Mouse (Mus musculus): ENCODE measurements around the gene Ppp2r2c.

The Ppp2r2c gene

DNA sequence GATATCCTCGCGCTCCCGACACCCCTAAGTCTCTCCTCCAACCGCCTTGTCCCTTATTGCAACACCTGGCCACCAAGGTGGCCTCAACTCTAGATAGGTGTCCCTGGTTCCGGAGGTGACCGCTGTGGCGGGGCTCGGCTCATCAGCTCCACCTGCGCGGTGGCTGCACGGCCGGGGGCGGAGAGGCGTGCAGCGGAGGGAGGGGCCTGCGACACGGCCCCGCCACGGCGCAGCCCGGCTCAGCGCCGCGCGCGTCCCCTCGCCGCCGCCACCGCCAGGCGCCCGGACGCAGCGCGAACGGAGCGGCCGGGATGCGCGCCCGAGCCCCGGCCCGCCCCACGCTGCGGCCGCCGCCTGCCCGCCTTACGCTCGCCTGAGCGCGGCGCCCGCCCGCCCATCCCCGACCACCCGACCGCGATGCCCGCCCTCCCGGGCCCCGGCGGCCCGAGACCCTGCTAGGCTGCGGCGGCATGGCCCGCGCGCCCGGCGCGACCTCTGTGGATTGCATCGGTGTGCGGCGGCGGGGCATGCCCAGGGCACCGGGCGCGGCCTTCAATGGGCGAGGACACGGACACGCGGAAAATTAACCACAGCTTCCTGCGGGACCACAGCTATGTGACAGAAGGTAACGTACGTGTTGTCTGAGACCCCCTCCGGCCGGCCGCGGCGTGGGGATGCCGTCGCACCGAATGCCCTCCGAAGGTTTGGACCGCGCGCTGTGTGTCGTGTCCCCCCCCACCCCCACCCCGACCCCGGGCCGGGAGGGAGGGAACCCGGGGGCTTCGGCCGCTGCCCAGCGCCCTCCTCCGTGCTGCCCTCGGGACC, at the start of gene Ppp2r2c:
Gene Ppp2r2c, plus strand, starts transcription at position 248 of the 825 bp plus-strand sequence.
- no peak for DNase-seq (ENCODE audit: low spot score)

DNA sequence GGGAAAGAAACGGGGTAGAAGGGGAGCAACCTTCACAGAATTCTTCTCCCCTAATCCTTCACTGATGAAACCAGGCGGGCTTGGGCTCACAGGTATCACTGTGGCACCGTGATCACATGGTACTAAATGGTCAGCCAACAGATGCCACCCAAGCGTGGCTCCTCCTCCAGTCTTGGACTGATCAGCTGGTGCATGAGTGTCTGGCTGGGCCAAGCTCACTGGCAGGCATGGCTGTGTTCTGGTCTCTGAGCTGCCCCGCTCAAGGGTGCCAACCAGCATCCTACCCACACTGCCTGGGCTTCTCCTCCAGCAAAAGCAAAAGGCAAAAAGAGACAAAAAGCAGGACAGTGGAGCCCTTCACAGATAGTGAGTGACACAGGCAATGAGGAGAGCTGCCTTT, 48.6 kb upstream of the Ppp2r2c start:
- no peak for DNase-seq (ENCODE audit: low spot score)

DNA sequence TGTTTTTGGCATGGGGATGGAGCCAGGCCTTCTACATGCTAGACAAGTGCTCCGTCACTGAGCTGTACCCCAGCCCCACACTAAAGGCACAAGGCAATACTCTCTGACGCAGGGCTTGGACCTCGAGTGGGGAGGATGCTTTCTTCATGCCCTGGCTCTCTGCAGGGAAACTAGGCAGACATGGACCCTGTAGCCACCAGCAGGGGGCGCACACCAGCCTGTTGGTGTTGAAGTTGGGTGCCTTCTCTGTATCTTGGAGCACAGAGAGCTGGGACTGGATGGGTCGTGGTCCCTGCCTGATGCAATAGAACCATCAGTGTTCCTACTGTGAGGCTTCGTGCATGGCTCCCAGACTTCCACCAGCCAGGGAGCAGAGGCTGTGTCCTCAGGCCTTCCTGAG, 48.2 kb upstream of the Ppp2r2c start:
- DNase-seq (ENCODE audit: low spot score) = peak; percentile 71

DNA sequence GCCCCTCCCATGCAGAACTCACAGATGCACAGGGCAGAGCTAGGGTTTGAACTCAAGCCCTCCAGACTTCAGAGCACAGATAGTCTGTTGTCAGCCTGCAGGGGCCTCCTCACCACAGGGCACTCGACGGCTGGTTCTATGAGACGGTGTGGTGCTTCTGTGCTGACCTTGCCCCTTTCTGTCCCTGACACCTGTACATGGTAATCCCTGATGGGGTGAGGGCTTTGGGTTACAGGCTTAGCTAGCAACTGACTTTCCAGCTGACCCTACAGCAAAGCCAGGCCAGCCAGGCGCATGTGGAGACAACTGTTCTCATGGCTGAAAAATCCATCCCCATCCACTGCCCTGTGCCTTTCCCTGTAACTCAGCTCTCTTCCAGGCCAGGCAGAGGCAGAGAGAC, 45.4 kb upstream of the Ppp2r2c start:
- no peak for DNase-seq (ENCODE audit: low spot score)

DNA sequence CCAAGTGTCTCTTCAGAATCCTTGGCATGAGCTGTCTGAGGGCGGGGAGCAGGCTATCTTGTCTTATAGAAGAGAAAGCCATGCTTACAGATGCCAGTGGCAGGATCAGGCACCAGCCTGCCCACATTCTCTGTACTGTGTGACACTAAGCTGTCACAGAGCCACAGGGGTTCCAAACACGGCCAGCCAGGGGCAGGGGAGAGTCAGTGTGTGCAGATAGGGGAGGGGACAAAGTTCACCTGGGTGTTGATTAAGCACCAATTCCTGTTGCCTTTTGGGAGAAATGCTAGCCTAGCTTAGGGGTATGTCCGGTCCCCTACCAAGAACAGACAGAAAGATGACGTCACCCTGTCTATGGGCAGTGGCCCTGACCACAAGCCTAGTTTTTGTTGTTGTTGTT, 39.2 kb upstream of the Ppp2r2c start:
- no peak for DNase-seq (ENCODE audit: low spot score)

DNA sequence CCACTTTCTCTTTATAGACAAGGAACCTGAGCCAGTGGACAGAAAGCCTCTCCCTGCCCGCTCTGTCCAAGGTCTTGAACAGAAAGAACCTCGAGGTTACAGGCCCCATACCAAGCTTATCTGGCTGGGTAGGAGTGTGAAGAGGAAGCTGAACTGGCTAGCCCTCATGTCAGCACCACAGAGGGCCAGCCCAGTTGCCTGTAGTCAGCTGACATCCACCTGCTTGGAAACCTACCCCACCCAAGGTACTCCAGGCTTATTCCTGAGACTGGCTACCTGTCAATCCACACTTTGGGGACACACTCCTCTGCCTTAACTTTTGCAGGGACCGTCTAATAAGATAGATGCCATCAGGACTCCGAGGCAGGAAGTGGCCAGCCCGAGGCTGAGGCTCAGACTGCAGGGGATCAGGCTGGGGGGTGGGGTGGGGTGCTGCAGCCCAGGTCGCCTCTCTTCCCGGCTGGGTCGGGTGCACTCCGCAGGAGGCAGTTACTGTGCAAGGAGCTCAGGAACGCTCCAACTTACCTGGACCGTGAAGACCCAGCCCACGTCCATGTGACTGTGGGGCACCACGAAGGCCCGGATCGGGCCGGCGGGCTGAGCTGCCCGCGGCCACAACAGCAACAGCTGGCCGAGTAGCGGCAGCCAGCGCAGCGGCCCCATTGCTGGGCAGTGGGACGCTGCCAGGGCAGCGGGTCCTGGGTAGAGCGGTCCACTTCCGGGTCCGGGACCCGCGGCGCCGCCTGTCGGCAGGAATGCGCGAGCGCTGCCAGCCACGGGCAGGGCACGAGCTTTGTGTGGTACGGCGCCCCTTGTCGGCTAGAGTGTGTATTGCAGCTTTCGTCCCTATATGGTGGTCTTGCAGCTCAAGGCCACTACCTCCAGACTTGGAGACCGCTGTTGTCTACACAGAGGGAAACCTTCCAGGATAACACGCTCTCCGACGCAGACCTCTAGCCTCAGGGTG, 38.1 kb upstream of the Ppp2r2c start, which contains the start of gene Man2b2:
Gene Man2b2, minus strand, starts transcription at position 741 of the 967 bp plus-strand sequence.
- DNase-seq (ENCODE audit: low spot score) = peak; percentile 94

DNA sequence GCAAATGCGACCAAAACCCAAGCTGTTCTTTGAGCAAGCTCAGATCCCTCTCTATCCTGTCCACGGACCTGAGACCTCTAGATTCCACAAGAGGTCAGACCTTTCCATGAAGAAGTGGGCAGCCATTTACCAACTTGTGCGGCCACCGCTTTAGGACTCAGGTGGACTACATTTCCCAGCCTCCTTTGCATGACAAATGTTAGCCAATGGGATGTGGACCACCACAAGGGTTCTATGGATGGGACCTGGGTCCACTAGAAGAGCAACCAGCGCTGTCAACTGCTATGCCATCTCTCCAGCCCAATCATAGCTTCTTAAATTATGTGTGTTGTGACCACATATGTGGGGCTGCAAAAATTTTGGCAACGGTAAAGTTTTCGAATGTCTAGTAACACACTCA, 37.0 kb upstream of the Ppp2r2c start:
- peak; percentile 31 for DNase-seq (ENCODE audit: low spot score)

DNA sequence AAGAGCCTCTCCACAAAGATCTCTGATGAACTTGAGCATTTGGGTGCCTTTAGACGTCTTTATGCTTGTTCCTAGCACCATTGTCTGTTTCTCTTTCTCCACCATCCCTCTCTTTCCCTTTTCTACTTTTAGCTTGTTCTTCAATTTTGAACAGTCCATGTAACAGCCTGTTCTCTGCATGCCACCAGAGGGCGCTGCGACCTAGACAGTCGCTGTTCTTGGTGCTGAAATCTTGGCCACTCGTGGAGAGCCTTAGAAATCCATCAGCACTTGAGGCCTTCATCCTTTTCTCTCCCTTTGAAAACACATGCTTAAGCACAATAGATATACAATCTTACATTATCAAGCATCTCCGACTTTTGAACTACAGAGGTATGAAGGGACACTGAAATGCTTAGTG, 32.4 kb upstream of the Ppp2r2c start:
- peak; percentile 84 for DNase-seq (ENCODE audit: low spot score)

DNA sequence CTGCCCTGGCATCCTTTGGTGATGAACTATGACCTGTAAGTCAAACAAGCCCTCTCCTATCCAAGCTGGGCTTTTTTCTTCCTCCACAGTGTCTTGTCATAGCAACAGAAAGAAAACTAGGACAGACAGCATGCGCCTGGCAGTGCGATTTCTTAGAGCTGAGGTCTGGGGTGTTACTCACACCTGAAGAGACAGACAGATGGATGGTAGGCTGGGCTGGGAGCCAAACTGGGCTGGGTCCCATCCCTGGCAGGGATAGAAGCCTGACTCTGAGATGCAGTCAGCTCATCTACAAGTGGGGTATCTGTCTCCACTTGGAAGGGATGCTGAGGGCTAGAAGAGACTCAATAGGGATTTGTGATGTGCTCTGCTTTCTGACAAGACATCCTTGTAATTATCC, 29.3 kb upstream of the Ppp2r2c start:
- DNase-seq (ENCODE audit: low spot score) = no peak

DNA sequence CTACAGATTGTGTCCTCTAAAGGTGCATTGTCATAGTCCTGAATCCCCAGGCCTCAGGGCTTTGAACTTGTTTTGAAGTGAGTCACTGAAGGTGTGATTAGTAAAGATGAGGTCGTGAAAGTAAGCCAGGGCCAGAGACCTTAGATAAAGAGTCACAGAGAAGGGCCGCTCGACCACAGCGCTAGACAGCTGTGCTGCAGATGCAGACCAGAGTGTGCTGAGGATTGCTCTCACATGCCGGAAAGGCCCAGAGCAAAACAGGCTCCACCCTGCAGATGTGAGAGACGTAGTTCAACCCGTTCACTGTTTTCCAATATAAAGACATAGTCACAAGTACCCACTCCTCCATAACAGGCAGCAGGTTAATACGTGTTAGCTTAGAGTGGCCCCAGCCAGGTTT, 28.7 kb upstream of the Ppp2r2c start:
- DNase-seq (ENCODE audit: low spot score) = no peak

DNA sequence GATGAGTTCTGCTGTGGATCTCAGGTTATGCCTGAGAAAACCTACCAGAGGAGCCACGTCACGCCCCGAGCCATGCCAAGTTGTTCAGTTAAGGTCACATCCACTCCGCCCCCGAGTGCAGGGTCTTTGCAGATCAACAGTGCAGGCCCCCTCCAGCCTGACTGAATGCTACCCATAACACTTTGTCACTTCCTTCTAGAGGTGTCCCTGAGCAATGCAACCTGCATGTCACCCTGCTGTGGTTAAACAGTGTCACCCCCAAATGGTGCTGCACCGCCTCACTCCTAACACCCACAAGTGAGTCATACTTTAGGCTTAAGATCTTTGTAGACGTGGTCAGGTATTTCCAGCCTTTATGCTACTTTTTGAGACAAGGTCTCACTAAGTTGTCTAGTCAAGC, 28.2 kb upstream of the Ppp2r2c start:
- DNase-seq (ENCODE audit: low spot score) = no peak

DNA sequence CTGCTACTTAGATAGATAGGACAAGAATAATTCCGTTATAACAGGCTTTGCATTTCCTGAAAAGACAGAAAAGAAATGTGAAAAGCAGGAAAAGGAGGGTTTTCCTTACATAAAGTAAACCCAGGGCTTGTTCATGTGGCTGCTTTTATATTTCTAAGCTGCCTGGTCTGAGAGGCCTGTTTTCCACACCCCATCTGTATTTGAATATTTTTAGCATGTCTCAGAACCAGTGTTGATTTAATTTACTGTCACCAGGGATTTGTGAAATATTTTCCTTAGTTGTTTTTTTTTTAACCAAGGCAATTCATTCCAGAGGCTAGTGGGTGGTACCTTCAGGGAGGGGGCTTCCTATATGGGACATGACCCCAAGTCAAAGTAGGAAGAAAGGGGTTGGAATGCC, 26.6 kb upstream of the Ppp2r2c start:
- no peak for DNase-seq (ENCODE audit: low spot score)

DNA sequence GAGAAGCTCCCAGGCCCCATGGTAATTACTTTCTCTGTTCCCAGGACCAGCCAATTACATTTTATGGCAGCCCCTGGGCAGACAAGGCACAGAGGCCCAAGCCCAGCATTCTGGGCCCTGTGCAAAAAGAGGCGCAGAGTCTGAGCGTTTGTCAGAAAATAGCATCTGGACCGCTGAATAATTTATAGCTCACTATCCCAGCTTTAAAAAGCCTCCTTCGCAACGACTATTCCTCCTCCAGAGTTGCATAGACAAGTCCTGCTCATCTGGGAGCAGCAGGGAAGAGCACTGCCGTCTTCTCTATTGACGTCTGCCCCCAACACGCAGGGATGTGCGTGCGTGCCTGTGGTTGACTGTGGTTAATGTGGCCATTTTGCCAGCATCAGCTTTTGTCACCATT, 23.8 kb upstream of the Ppp2r2c start:
- no peak for DNase-seq (ENCODE audit: low spot score)

DNA sequence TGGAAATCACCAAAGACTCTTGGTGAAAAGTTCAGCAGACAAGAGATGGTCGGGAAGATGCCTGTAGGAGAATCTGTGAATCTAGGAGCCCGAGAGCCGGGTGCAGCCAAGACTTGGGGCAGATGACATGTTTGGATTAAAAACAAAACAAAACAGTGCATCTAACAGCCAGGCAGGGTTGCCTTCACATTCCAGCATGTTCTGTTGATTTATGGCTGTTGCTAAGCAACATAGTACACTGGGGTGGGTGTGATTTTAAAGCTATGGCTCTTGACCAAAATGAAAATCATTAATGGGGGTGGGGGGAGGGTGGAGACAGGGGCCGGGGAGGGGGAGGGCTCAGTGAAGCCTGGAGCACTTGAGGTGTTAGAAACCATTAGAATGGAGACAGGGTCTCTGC, 16.7 kb upstream of the Ppp2r2c start:
- no peak for DNase-seq (ENCODE audit: low spot score)

DNA sequence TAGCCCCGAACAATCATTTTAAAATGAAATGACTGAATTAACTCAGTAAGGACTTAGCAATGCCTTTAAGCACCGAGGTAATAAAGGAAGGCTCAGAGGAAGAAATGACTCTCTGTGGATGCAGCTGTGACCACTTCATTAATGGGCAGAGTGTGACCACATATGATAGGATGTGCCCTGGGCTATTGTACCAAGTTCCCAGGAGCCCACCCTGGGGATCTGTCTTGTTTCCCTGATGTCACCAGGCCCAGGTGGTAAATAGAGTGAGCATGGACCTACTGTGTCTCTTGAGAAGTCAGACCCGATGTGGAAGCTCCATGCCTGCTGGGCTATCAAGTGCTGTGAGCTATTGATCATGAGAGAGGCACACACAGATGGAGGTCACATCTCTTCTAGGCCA, 13.1 kb upstream of the Ppp2r2c start:
- DNase-seq (ENCODE audit: low spot score) = no peak

DNA sequence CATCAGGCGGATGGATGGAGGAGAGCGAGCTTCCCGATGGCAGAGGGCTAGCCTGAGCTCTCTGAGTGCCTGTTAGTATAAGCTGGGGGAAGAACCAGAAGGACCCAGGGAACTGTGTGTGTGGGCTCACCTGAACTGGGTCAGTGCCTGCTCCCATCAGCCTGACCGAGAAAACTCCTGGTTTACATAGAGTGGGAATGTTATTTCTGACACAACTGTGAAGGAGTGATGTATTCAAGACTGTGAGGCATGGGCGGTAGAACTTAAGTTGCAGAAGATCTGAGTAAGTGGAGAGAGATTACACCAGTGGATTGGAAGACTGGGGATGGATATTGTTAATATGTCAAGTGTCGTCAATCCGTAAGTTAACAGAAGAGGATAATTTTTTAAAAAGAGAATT, 11.8 kb upstream of the Ppp2r2c start:
- DNase-seq (ENCODE audit: low spot score) = no peak

DNA sequence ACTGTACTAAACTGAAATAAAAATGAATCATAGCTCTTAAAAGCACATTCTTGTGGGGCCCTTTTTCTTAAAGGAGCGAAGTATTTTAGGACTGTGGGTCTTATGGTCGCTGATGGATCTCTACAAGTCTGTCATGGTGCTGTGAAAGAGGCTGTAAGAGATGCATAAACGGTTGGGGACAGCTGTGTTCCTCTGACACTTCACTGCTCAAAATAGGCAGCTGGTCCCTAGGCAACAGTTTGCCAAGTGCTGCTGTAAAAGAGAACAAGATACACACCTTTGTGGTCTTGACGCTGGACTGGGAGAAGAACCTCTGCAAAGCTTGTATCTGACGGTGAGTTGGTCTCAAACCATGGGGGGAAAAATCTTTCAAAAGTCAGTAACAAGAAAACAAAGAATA, 10.8 kb upstream of the Ppp2r2c start:
- DNase-seq (ENCODE audit: low spot score) = no peak

DNA sequence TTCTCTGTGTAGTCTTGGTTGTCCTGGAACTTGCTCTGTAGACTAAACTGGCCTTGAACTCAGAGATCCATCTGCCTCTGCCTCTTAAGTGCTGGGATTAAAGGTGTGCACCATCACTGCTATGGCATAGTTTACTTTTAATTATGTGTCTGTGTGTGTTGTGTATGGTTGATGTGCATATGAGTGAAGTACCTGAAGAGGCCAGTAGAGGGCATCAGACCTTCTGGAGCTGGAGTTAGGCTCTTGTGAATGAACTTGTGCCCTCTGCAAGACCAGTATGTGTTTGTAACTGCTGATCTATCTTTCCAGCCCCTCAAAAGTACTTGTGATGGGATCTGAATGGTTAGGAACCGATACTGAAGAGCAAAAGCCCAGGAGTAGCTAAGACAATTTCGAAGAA, 7.2 kb upstream of the Ppp2r2c start:
- DNase-seq (ENCODE audit: low spot score) = peak; percentile 22

DNA sequence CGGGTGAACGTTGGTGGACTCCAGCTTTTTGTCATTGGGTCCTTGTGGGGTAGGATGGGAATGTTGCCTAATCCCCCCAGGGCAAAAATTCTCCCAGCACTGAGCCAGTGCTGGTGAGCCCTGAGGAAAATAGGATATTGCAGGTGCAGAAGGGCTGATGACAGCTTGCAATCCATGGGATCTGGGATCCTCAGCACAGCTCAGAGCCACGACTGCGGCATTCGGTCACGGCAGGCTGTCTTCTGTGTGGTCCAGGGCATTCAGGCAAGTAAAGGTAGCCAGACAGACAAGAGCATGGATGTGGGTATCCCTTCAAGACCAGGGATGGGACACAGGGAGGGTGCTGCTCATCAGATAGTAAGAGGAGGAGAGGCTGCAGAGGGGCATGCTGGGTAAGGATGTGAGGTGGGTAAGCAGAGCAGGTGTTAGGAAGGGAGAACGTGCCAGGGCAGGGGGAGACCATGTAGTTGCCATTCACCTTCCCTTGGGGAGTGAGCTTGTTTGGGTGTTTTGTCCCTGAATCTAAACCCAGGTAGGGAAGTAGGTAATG, 1.5 kb upstream of the Ppp2r2c start:
- DNase-seq (ENCODE audit: low spot score) = no peak

DNA sequence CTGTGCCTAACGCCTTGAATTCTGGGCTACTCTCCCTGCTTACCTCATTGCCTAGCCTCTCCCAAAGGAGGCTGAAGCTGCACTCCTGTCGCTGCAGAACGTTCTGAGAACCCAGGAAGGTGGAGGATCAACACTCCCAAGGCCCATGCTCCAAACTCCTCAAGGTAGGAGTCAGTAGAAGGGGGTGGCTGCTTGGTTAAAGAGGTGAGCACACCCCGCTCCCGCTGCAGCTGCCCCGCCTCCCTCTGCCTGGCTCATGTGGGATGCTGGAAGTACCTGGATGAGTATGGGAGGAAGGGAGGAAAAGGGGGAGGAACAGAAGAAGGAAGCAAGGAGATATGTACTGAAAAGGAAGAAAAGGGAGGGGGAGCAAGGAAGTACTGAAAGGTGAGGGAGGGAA, 752 bp upstream of the Ppp2r2c start:
- DNase-seq (ENCODE audit: low spot score) = no peak

DNA sequence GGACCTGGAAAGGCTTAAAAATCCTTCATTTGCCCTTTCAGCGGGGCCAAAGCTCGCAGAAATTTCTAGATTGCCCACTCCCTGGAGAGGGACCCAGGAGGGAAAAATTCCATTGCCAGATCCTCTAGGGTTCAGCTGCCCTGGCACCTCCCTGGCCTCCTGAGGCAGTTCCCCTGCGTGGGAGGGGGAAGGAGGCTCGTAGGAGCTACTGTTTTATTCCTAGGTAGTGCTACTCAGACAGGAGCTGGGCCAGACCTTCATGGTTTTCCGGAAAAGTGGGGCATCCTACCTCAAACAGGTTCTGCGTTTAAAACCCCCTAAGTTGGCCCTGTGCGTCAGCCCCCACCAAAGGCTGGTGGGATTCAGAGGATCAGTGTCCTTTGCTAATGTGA, 869 bp downstream of the Ppp2r2c start:
- no peak for DNase-seq (ENCODE audit: low spot score)

DNA sequence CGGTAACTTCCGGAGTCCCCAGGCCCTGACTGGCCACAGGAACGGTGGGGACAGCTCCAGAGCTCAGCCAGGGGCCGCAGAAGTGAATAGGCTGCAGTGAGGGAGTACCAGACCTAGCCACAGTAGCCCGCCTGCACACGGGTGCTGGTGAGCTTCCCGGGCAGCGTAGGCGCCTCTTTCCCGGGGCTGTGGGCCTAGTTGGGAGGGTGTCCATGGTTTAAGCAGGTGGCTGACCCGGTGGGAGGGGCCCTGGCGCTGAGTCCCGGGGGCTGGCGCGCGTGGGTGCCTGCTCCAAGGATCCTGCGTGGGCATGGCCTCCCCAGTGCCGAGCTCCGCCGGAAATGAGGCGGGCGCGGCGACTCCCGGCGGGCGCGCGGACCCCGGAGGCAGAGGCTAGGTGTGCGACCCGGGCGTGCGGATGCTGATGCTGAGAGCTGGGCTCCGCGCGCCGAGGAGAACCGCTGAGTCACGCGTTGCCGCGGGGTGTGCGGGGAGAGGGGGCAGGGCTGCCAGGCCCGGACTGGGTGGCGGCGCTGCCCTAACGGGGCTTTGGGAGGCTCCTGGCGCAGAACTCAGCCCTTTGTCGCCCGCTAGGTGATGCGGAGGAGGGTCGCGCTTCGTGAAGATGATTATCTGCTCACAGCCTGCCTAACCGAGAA, 1.4 kb downstream of the Ppp2r2c start:
- DNase-seq (ENCODE audit: low spot score) = peak; percentile 32

Measured in embryo, embryonic 10.5 days (tissue).